Comparison of ENCODE assay signal across 8 mouse cellular contexts in genomic region chr5:121078531-121078930, GRCm38 (mm10).
DNase-seq lines count a peak whose midpoint lies in the region; ATAC-seq and TF ChIP-seq lines count a peak whose summit lies in the region.

No protein-coding gene starts in this region.

- in situ Hi-C loops in ES-E14 (cut with MboI; ENCODE audit: low sequenced_read_pairs in 2 of 2, unreplicated experiment in 2 of 2): no loop called here

- no peaks in the 10 kb centered on the region for H3K27me3 ChIP-seq in hindbrain, embryonic 14.5 days (ENCODE audit: control insufficient read depth, insufficient read depth, low read length)
- no peaks in the 10 kb centered on the region for H3K27me3 ChIP-seq in hindbrain, embryonic 13.5 days
- no peaks in the 10 kb centered on the region for H3K27me3 ChIP-seq in kidney, postnatal 0 days (ENCODE audit: insufficient read depth, low read length)
- H3K27me3 ChIP-seq in myocyte (ENCODE audit: control insufficient read depth, insufficient read depth, insufficient read length): no peaks in the 10 kb centered on the region

- DNase-seq in hindbrain, embryonic 14.5 days (ENCODE audit: low spot score): peak; percentile 68
- peak; percentile 65 for DNase-seq in ES-E14 (ENCODE audit: low read depth, low spot score)
- DNase-seq in c-Kit-positive CD71-positive TER-119-negative erythroid progenitor cells, embryonic 14.5 days (ENCODE audit: low read depth): peak; percentile 55
- DNase-seq in kidney, postnatal 0 days (ENCODE audit: low spot score): peak; percentile 77
- DNase-seq in yolk sac, embryonic 10.5 days (ENCODE audit: low spot score): peak; percentile 26
- DNase-seq in cerebellum, adult 11-12 months: no peak

- H3K79me2 ChIP-seq in myocyte (ENCODE audit: control insufficient read depth, insufficient read depth): no peaks in the 10 kb centered on the region

- ATAC-seq in hindbrain, embryonic 14.5 days (ENCODE audit: low FRiP score): no peak
- ATAC-seq in hindbrain, embryonic 13.5 days (ENCODE audit: low FRiP score): no peak
- no peak; the same call in 1 of the 2 replicates for ATAC-seq in kidney, postnatal 0 days (replicated peaks; ENCODE audit: low FRiP score, low read depth)

- peaks cover 11% of the 10 kb centered on the region for H3K4me1 ChIP-seq in hindbrain, embryonic 14.5 days (replicated peaks; ENCODE audit: control insufficient read depth, insufficient read depth, low read length)
- H3K4me1 ChIP-seq in hindbrain, embryonic 13.5 days (replicated peaks): peaks cover 16% of the 10 kb centered on the region
- no peaks in the 10 kb centered on the region for H3K4me1 ChIP-seq in ES-E14 (ENCODE audit: control insufficient read depth in 2 of 2, insufficient read depth in 2 of 2, low read length in 2 of 2, poor library complexity in 1 of 2)
- H3K4me1 ChIP-seq in kidney, postnatal 0 days (replicated peaks; ENCODE audit: insufficient read depth, low read length): no peaks in the 10 kb centered on the region

- no peak for TF ChIP-seq CTCF in kidney, postnatal 0 days (IDR thresholded peaks at IDR 0.05; ENCODE audit: low read depth)

- no peak overlapping the region for H3K27ac ChIP-seq in hindbrain, embryonic 14.5 days
- no peak overlapping the region for H3K27ac ChIP-seq in hindbrain, embryonic 13.5 days
- H3K27ac ChIP-seq in ES-E14 (ENCODE audit: insufficient read depth, low read depth, low read length, poor library complexity, severe bottlenecking): no peak overlapping the region
- H3K27ac ChIP-seq in kidney, postnatal 0 days: no peak overlapping the region

- 19% methylated on average over 6 of the region's 6 CpGs for WGBS in hindbrain, embryonic 14.5 days
- 23% methylated on average over 6 of the region's 6 CpGs for WGBS in hindbrain, embryonic 13.5 days
- WGBS in kidney, postnatal 0 days: 7% methylated on average over 6 of the region's 6 CpGs

- no peak overlapping the region for H3K4me3 ChIP-seq in hindbrain, embryonic 14.5 days (replicated peaks; ENCODE audit: low read length)
- H3K4me3 ChIP-seq in hindbrain, embryonic 13.5 days: no peak overlapping the region
- H3K4me3 ChIP-seq in ES-E14 (ENCODE audit: insufficient read depth in 1 of 2, low read depth in 1 of 2, low read length in 2 of 2, poor library complexity in 1 of 2, severe bottlenecking in 1 of 2): no peak overlapping the region
- H3K4me3 ChIP-seq in kidney, postnatal 0 days (replicated peaks; ENCODE audit: low read depth, low read length): no peak overlapping the region
- H3K4me3 ChIP-seq in myocyte: no peak overlapping the region

- 0 out of 2 replicates have a peak, but pooled peaks cover 4% of the 10 kb centered on the region for H3K9me3 ChIP-seq in hindbrain, embryonic 14.5 days (ENCODE audit: control insufficient read depth, low read length)
- H3K9me3 ChIP-seq in hindbrain, embryonic 13.5 days: peaks cover 8% of the 10 kb centered on the region; the same call in 1 of the 2 replicates
- H3K9me3 ChIP-seq in ES-E14 (ENCODE audit: control insufficient read depth, insufficient read depth, low read depth, low read length): no peaks in the 10 kb centered on the region
- no peaks in the 10 kb centered on the region for H3K9me3 ChIP-seq in kidney, postnatal 0 days (replicated peaks; ENCODE audit: low read length)

- H3K36me3 ChIP-seq in hindbrain, embryonic 14.5 days (replicated peaks; ENCODE audit: control insufficient read depth, insufficient read depth): no peaks in the 10 kb centered on the region
- no peaks in the 10 kb centered on the region for H3K36me3 ChIP-seq in hindbrain, embryonic 13.5 days
- H3K36me3 ChIP-seq in ES-E14 (ENCODE audit: control insufficient read depth, insufficient read depth, low read length, poor library complexity, severe bottlenecking): no peaks in the 10 kb centered on the region
- no peaks in the 10 kb centered on the region for H3K36me3 ChIP-seq in kidney, postnatal 0 days (ENCODE audit: insufficient read depth, low read length)
- H3K36me3 ChIP-seq in myocyte (ENCODE audit: control insufficient read depth, insufficient read depth): no peaks in the 10 kb centered on the region

- H3ac ChIP-seq in myocyte (ENCODE audit: control insufficient read depth, insufficient read length): no peak overlapping the region

- TF ChIP-seq POLR2A in myocyte (IDR thresholded peaks at IDR 0.05; ENCODE audit: insufficient read length, low read depth): no peak

- no peak overlapping the region for H3K4me2 ChIP-seq in hindbrain, embryonic 14.5 days (replicated peaks)
- no peak overlapping the region for H3K4me2 ChIP-seq in hindbrain, embryonic 13.5 days
- no peak overlapping the region for H3K4me2 ChIP-seq in kidney, postnatal 0 days (ENCODE audit: low read length)
- no peak overlapping the region for H3K4me2 ChIP-seq in myocyte (ENCODE audit: low read depth)

- H3K9ac ChIP-seq in hindbrain, embryonic 14.5 days: no peak overlapping the region
- H3K9ac ChIP-seq in hindbrain, embryonic 13.5 days: no peak overlapping the region
- no peak overlapping the region for H3K9ac ChIP-seq in ES-E14 (ENCODE audit: insufficient read depth, low read depth, low read length, poor library complexity, severe bottlenecking)
- no peak overlapping the region for H3K9ac ChIP-seq in kidney, postnatal 0 days (ENCODE audit: low read depth, low read length)

TF ChIP-seq in ES-E14, 5 proteins besides CTCF, POLR2A, EP300 and RAD21:
- TF ChIP-seq HCFC1 (IDR thresholded peaks at IDR 0.05; ENCODE audit: borderline replicate concordance, insufficient read depth, low read length) (no peak), ZC3H11A (IDR thresholded peaks at IDR 0.05; ENCODE audit: borderline replicate concordance, low read depth, low read length) (no peak), ZNF384 (IDR thresholded peaks at IDR 0.05; ENCODE audit: low read depth, low read length) (no peak), MAFK (IDR thresholded peaks at IDR 0.05; ENCODE audit: insufficient read depth, low read depth, low read length) (no peak), CHD2 (IDR thresholded peaks at IDR 0.05; ENCODE audit: low read depth, low read length) (no peak)

TF ChIP-seq in myocyte, 11 proteins besides CTCF, POLR2A, EP300 and RAD21:
- TF ChIP-seq POLR2AphosphoS2 (IDR thresholded peaks at IDR 0.05; ENCODE audit: insufficient read length, low read depth) (no peak), MAX (IDR thresholded peaks at IDR 0.05; ENCODE audit: low read depth) (peak; percentile 77), REST (IDR thresholded peaks at IDR 0.05; ENCODE audit: insufficient read depth, insufficient read length) (peak; percentile 99)
TF ChIP-seq in myocyte: peak in this region for 2.
